Mouse (Mus musculus) stomach, postnatal 0 days (tissue): Measurements from ENCODE around the gene Esyt1. TPM values are rescaled to one million over a fixed set of nuclear protein-coding genes. Genes with fewer than 3 reads are reported as not detected.

Experiments used
- ATAC-seq: fragments of 200-750 bp; cut with Nextera tagmentation; 2 replicates; pipeline ENCODE4 v1.8.0; 2017; ENCODE audit not compliant: low FRiP score, low TSS enrichment
- DNase-seq: peaks from one replicate; pipeline ENCODE4 v3.0.0-alpha.2; 2016; ENCODE audit warnings: low spot score
- H3K27ac ChIP-seq: fragments of 300-500 bp; sonication (generic); replicated peaks from 2 replicates; pipeline ENCODE4 v1.5.1; 2014; ENCODE audit warnings: mild to moderate bottlenecking, control low read depth
- H3K27me3 ChIP-seq: fragments of 300-500 bp; sonication (generic); 2 replicates; pipeline ENCODE4 v1.6.1; 2014; ENCODE audit warnings: low read length; ENCODE audit not compliant: control insufficient read depth, insufficient read depth
- H3K36me3 ChIP-seq: fragments of 300-500 bp; sonication (generic); 2 replicates; pipeline ENCODE4 v1.6.1; 2014; ENCODE audit warnings: low read length, mixed read lengths; ENCODE audit not compliant: control insufficient read depth, insufficient read depth
- H3K4me1 ChIP-seq: fragments of 300-500 bp; sonication (generic); replicated peaks from 2 replicates; pipeline ENCODE4 v1.6.1; 2014; ENCODE audit warnings: antibody characterized with exemption; ENCODE audit not compliant: control insufficient read depth, insufficient read depth
- H3K4me2 ChIP-seq: fragments of 300-500 bp; sonication (generic); replicated peaks from 2 replicates; pipeline ENCODE4 v1.6.1; 2014; ENCODE audit warnings: low read depth, mild to moderate bottlenecking, control low read depth, moderate library complexity
- H3K4me3 ChIP-seq: fragments of 300-500 bp; sonication (generic); 2 replicates; pipeline ENCODE4 v1.5.1; 2014; ENCODE audit warnings: low read depth, low read length, control low read depth
- H3K9ac ChIP-seq: fragments of 300-500 bp; sonication (generic); 2 replicates; pipeline ENCODE4 v1.6.1; 2014; ENCODE audit warnings: mild to moderate bottlenecking, low read length, control low read depth, mixed read lengths
- H3K9me3 ChIP-seq: fragments of 300-500 bp; sonication (generic); 2 replicates; pipeline ENCODE4 v1.6.1; 2016; ENCODE audit warnings: low read length; ENCODE audit not compliant: control insufficient read depth
- CTCF ChIP-seq: IDR thresholded peaks from 2 replicates; pipeline ENCODE4 v1.5.1; 2016; ENCODE audit warnings: antibody characterized with exemption, low read depth, mild to moderate bottlenecking, moderate library complexity
- EP300 ChIP-seq: optimal IDR thresholded peaks from 2 replicates; pipeline ENCODE3; 2016; ENCODE audit warnings: antibody characterized with exemption
- WGBS: fragments of 180-500 bp; shearing (Covaris S2); extraction: QIAGEN DNeasy Blood & Tissue Kit; methylation state at CpG from one replicate; pipeline ENCODE4 v1.1.7; 2014; 5-methylcytosine and 5-hydroxymethylcytosine counted together
- polyA plus RNA-seq: library from polyadenylated mRNA; unstranded; fragments of >200 nt; fragmentation: Nextera tagmentation; extraction: Ambion mirVana; gene quantifications from 2 replicates; pipeline ENCODE4 v1.2.1, GENCODE M21; 2015

Gene Esyt1
- 15.0 and 15.1 TPM in 2 replicates for polyA plus RNA-seq

DNA sequence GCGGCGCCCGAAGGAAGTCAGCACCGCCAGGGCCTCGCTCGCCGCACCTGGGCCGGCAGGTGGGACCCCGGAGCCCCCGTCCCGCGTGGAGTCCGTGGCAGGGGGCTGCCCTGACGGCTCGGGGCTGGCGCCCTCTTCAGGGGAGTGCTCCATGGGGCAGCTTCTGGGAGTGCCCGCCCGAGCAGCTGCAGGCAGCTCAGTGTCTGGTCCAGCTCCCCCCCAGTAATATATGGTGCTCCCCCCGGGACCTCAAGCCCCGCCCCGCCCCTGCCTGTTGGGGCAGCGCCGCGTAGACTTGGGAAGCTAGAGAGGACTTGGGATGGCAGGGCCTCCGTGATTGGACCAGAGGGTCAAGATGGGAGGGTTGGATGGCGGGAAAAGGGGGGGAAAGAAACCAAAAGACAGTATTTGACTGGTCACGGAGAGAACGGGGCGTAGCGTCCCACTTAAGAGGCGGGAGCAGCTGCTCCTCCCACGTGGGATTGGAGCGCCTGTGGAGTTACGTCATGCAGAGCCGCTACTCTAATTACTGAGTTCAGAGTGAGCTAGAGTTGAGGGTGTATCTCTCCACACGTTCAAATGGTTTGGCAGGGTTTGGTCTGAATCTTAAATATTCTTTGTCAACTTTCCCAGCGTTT lies at the start of gene Esyt1:
Esyt1 (minus strand) TSS at position 201 of the 638 bp plus-strand sequence.
- ATAC-seq: peak; percentile 98
- under 1% methylated on average over 37 of the region's 37 CpGs for WGBS
- Histone ChIP-seq H3K4me1 (peaks cover 3% of the 10 kb centered on the region), H3K27ac (peak within 1 kb of the TSS; percentile 92), H3K9me3 (no peaks in the 10 kb centered on the region), H3K9ac (peak within 1 kb of the TSS; percentile 81), H3K27me3 (no peaks in the 10 kb centered on the region), H3K4me3 (peak within 1 kb of the TSS; percentile 90), H3K4me2 (peak within 1 kb of the TSS; percentile 95), H3K36me3 (peaks cover 8% of the 10 kb centered on the region; the same call in 1 of the 2 replicates)
- no peak for TF ChIP-seq EP300
- peak; percentile 70 for TF ChIP-seq CTCF
- DNase-seq: peak; percentile 94

DNA sequence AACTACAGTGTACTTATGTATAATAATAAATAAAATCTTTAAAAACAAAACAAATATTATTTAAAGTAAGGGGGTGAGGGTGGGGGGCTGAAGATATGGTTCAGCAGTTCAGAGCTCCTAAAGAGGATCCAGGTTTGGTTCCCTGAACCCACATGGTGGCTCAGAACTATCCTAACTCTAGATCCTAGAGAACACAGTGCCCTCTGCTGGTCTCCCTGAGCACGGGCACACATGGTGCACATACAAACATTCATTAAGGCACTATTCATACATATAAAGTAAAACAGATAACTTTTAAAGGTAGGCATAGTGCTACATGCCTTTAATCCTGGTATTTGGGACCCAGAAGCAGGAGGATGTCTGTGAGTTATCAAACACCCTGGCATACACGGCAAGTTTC lies 49.4 kb upstream of the Esyt1 start:
- TF ChIP-seq EP300: no peak
- TF ChIP-seq CTCF: peak; percentile 65
- Histone ChIP-seq H3K27ac (no peak overlapping the region), H3K4me2 (no peak overlapping the region), H3K9ac (no peak overlapping the region), H3K4me3 (no peak overlapping the region), H3K27me3 (no peaks in the 10 kb centered on the region), H3K4me1 (no peaks in the 10 kb centered on the region), H3K36me3 (peaks cover under 1% of the 10 kb centered on the region), H3K9me3 (no peaks in the 10 kb centered on the region)
- DNase-seq (no peak), ATAC-seq (no peak)
- 97% methylated on average over 2 of the region's 2 CpGs for WGBS

DNA sequence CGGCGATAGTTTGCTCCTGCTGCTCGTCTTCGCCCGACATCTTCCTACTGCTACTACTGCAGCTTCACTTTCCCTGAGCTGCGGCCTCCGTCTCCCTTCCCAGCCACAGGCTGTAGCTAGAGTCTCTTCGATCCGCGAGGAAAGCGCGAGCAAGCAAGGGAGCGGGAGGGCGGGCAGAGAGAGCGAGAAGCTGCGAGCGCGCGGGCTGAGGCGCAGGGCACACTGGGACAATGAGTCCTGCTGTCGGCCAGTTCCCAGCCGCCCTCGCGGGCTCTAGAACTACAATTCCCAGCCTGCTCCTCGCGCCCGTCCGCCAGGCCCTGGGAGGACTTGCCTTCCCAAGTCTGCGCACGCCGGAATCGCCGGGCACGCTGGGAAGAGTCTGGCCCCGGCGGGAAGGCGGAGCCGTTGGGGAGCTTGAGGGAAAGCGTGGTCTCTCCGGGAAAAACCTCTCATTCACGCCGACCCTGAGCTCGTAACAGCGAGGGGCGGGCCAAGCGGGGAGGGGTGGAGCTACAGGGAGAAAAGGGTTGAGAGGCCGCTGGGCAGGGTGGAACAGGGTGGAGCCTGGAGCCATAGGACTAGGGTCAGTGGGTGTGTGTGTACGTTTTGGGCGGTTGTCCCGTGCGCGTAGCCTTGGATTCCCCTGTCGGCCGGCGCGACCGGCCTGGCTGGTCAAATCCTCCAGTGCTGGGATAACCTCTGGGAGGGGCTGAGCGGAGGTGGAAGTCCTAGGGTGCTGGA lies 40.3 kb upstream of the Esyt1 start, which contains the start of gene Pa2g4:
Pa2g4 (minus strand) TSS at position 200 of the 744 bp plus-strand sequence.
- Histone ChIP-seq H3K4me2 (peak within 1 kb of the TSS; percentile 81), H3K9ac (peak within 1 kb of the TSS; percentile 91), H3K36me3 (peaks cover 9% of the 10 kb centered on the region), H3K4me1 (no peaks in the 10 kb centered on the region), H3K4me3 (peak within 1 kb of the TSS; percentile 82), H3K27ac (peak within 1 kb of the TSS; percentile 93), H3K27me3 (no peaks in the 10 kb centered on the region), H3K9me3 (no peaks in the 10 kb centered on the region)
- ATAC-seq: peak; percentile 97
- WGBS: under 1% methylated on average over 57 of the region's 58 CpGs
- TF ChIP-seq EP300: no peak
- peak; percentile 29 for TF ChIP-seq CTCF
- DNase-seq: peak; percentile 99

DNA sequence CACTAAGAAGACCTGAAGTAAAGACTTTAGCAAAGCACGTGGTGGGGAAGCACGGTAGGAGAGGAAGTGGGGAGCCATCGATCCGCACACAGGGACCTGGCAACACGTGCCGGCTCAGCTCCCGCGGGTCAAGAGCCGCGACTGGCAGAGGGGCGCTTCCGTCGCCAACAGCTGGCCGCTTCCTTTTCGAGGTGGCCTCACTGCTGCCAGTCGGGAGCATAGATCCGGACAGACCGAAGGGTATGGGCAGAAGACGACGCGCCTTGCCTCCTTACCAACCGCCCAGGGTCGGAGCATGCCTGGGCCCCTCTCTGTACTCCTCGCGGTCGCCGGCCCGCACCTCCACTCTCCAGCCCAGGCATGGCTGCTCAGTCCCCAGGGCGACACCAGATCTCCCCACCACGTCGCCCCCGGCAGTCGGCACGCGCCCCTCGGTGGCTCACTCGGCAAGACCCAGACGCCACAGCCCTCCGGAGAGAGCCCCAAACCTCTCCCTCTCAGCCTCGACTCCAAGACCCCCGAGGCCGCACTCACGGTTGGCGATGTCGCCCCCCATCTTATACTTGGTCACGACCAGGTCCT lies 39.6 kb upstream of the Esyt1 start:
- Histone ChIP-seq H3K27ac (peak overlapping the region; percentile 93), H3K4me2 (peak overlapping the region; percentile 81), H3K36me3 (peaks cover 13% of the 10 kb centered on the region), H3K9me3 (no peaks in the 10 kb centered on the region), H3K4me1 (no peaks in the 10 kb centered on the region), H3K27me3 (no peaks in the 10 kb centered on the region), H3K4me3 (peak overlapping the region; percentile 82), H3K9ac (peak overlapping the region; percentile 91)
- peak; percentile 17 for ATAC-seq
- under 1% methylated on average over 45 of the region's 46 CpGs for WGBS
- peak; percentile 67 for DNase-seq
- TF ChIP-seq EP300 (no peak), CTCF (0 out of 2 replicates have a peak, but pooled peaks have one; percentile 17)

DNA sequence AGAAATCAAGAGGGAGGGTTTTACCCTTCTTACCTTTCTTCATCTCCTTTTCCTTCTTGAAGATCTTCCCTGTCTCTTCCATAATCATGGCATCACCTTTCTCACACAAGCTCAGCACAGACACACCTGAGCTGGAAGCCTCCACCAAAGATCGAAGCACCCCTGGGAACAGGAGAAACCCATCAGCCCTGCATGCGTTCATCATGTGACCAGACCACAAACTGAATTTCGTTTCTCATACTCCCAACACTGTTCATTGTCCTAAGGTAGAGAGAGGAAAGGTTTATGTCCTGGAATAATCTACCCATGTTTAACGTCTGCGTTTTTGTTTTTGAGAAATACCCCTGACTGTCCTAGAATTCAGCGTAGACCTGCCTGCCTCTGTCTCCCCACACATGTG lies 37.9 kb upstream of the Esyt1 start:
- H3K4me1 ChIP-seq: no peaks in the 10 kb centered on the region
- peak overlapping the region; percentile 2; the same call in 1 of the 2 replicates for H3K9ac ChIP-seq
- no peaks in the 10 kb centered on the region for H3K9me3 ChIP-seq
- no peak for TF ChIP-seq EP300
- no peak for TF ChIP-seq CTCF
- no peak overlapping the region for H3K4me2 ChIP-seq
- H3K27ac ChIP-seq: no peak overlapping the region
- H3K27me3 ChIP-seq: no peaks in the 10 kb centered on the region
- peaks cover 11% of the 10 kb centered on the region for H3K36me3 ChIP-seq
- DNase-seq (no peak), ATAC-seq (no peak)
- no peak overlapping the region for H3K4me3 ChIP-seq
- WGBS: 71% methylated on average over 6 of the region's 6 CpGs
